Mouse (Mus musculus) kidney, adult 2 months (tissue): ENCODE results near the gene Trdn.

Experiments
- CTCF ChIP-seq: fragments of 200-500 bp; conservative IDR thresholded peaks from 2 replicates; pipeline ENCODE4 v1.5.1; 2011; ENCODE audit warnings: low read depth, mild to moderate bottlenecking, control low read depth, low read length, moderate library complexity, mixed read lengths; ENCODE audit not compliant: insufficient read depth, insufficient read length
- POLR2A ChIP-seq: fragments of 200-500 bp; IDR thresholded peaks from one replicate; pipeline ENCODE4 v1.6.1; 2011; ENCODE audit warnings: low read depth, low read length, control low read depth

GRCm38 (mm10) chr10:33060771-33061170 lies 19.6 kb upstream of the Trdn start:
- TF ChIP-seq CTCF (no peak), POLR2A (no peak)
